Mouse (Mus musculus) lung, embryonic 14.5 days (tissue): ENCODE measurements around the gene Cacna1i. TPM values are rescaled to one million over a fixed set of nuclear protein-coding genes. Genes with fewer than 3 reads are reported as not detected.

Source experiments
- ATAC-seq: fragments of 200-750 bp; cut with Nextera tagmentation; 2 replicates; pipeline ENCODE4 v1.8.0; 2017; ENCODE audit warnings: mild to moderate bottlenecking, moderate TSS enrichment, moderate library complexity; ENCODE audit not compliant: insufficient read depth
- DNase-seq: peaks from one replicate; pipeline ENCODE4 v3.0.0-alpha.2; 2015
- H3K27ac ChIP-seq: fragments of 300-500 bp; sonication (generic); 2 replicates; pipeline ENCODE4 v1.5.1; 2014; ENCODE audit warnings: low read depth, mild to moderate bottlenecking, moderate library complexity
- H3K27me3 ChIP-seq: fragments of 300-500 bp; sonication (generic); 2 replicates; pipeline ENCODE4 v1.6.1; 2014; ENCODE audit warnings: low read length, control low read depth; ENCODE audit not compliant: insufficient read depth
- H3K36me3 ChIP-seq: fragments of 300-500 bp; sonication (generic); 2 replicates; pipeline ENCODE4 v1.6.1; 2014; ENCODE audit warnings: control low read depth; ENCODE audit not compliant: insufficient read depth
- H3K4me1 ChIP-seq: fragments of 300-500 bp; sonication (generic); 2 replicates; pipeline ENCODE4 v1.6.1; 2014; ENCODE audit warnings: antibody characterized with exemption, control low read depth; ENCODE audit not compliant: insufficient read depth
- H3K4me2 ChIP-seq: fragments of 300-500 bp; sonication (generic); 2 replicates; pipeline ENCODE4 v1.6.1; 2014; ENCODE audit warnings: mild to moderate bottlenecking
- H3K4me3 ChIP-seq: fragments of 300-500 bp; sonication (generic); 2 replicates; pipeline ENCODE4 v1.5.1; 2014; ENCODE audit warnings: low read depth, low read length
- H3K9ac ChIP-seq: fragments of 300-500 bp; sonication (generic); 2 replicates; pipeline ENCODE4 v1.6.1; 2014
- H3K9me3 ChIP-seq: fragments of 300-500 bp; sonication (generic); 2 replicates; pipeline ENCODE4 v1.6.1; 2016; ENCODE audit warnings: low read depth, low read length, control low read depth
- CTCF ChIP-seq: IDR thresholded peaks from 2 replicates; pipeline ENCODE4 v1.5.1; 2016; ENCODE audit warnings: antibody characterized with exemption, low read depth
- WGBS: fragments of 180-500 bp; shearing (Covaris S2); extraction: QIAGEN DNeasy Blood & Tissue Kit; methylation state at CpG from one replicate; pipeline ENCODE4 v1.1.7; 2014; 5-methylcytosine and 5-hydroxymethylcytosine counted together
- polyA plus RNA-seq: library from polyadenylated mRNA; unstranded; fragments of >200 nt; fragmentation: Nextera tagmentation; extraction: Ambion mirVana; gene quantifications from 2 replicates; pipeline ENCODE4 v1.2.1, GENCODE M21; 2014

The Cacna1i gene
- polyA plus RNA-seq, 1 experiment from 2014 or later = not detected

- no peak for ATAC-seq
Observed at GRCm38 (mm10) chr15:80343731-80344130, 56.7 kb downstream of the Cacna1i start.

GRCm38 (mm10) chr15:80346510-80346909 is 59.5 kb downstream of the Cacna1i start:
- no peaks in the 10 kb centered on the region for H3K27me3 ChIP-seq
- H3K36me3 ChIP-seq = no peaks in the 10 kb centered on the region
- no peak overlapping the region for H3K9ac ChIP-seq
- H3K27ac ChIP-seq = no peak overlapping the region
- no peak for DNase-seq
- no peak for ATAC-seq
- TF ChIP-seq CTCF = no peak
- no peaks in the 10 kb centered on the region for H3K9me3 ChIP-seq
- no peak overlapping the region for H3K4me3 ChIP-seq
- no peaks in the 10 kb centered on the region for H3K4me1 ChIP-seq
- whole genome bisulfite sequencing = 75% methylated on average over 7 of the region's 7 CpGs
- no peak overlapping the region for H3K4me2 ChIP-seq

More at GRCm38 (mm10) chr15:80343731-80344130, 56.7 kb downstream of the Cacna1i start:
- H3K4me2 ChIP-seq = no peak overlapping the region
- H3K27ac ChIP-seq = no peak overlapping the region
- no peak overlapping the region for H3K9ac ChIP-seq
- no peaks in the 10 kb centered on the region for H3K4me1 ChIP-seq
- 91% methylated on average over 5 of the region's 5 CpGs for WGBS
- H3K9me3 ChIP-seq = no peaks in the 10 kb centered on the region
- no peaks in the 10 kb centered on the region for H3K36me3 ChIP-seq
- TF ChIP-seq CTCF = no peak
- H3K27me3 ChIP-seq = no peaks in the 10 kb centered on the region
- no peak for DNase-seq
- H3K4me3 ChIP-seq = no peak overlapping the region

- Histone ChIP-seq H3K36me3 (no peaks in the 10 kb centered on the region), H3K27me3 (no peaks in the 10 kb centered on the region), H3K9ac (no peak overlapping the region), H3K27ac (no peak overlapping the region), H3K4me1 (no peaks in the 10 kb centered on the region), H3K4me3 (no peak overlapping the region), H3K9me3 (no peaks in the 10 kb centered on the region), H3K4me2 (no peak overlapping the region)
- ATAC-seq (no peak), DNase-seq (no peak)
- no peak for TF ChIP-seq CTCF
- WGBS = 71% methylated on average over 5 of the region's 5 CpGs
Observed at GRCm38 (mm10) chr15:80350431-80350830, 63.4 kb downstream of the Cacna1i start.

GRCm38 (mm10) chr15:80358798-80359197 is 71.8 kb downstream of the Cacna1i start:
- no peak for ATAC-seq

GRCm38 (mm10) chr15:80361780-80362508 is 74.9 kb downstream of the Cacna1i start:
- WGBS = 83% methylated on average over 15 of the region's 15 CpGs
- Histone ChIP-seq H3K36me3 (no peaks in the 10 kb centered on the region), H3K9ac (no peak overlapping the region), H3K27me3 (no peaks in the 10 kb centered on the region), H3K4me1 (0 out of 2 replicates have a peak, but pooled peaks cover 2% of the 10 kb centered on the region), H3K27ac (no peak overlapping the region), H3K9me3 (no peaks in the 10 kb centered on the region), H3K4me2 (no peak overlapping the region), H3K4me3 (no peak overlapping the region)
- ATAC-seq (no peak), DNase-seq (no peak)
- no peak for TF ChIP-seq CTCF

More at GRCm38 (mm10) chr15:80358798-80359197, 71.8 kb downstream of the Cacna1i start:
- 85% methylated on average over 19 of the region's 19 CpGs for WGBS
- H3K27me3 ChIP-seq = no peaks in the 10 kb centered on the region
- no peaks in the 10 kb centered on the region for H3K4me1 ChIP-seq
- no peak for DNase-seq
- H3K27ac ChIP-seq = no peak overlapping the region
- no peak overlapping the region for H3K4me3 ChIP-seq
- H3K36me3 ChIP-seq = no peaks in the 10 kb centered on the region
- TF ChIP-seq CTCF = no peak
- no peak overlapping the region for H3K9ac ChIP-seq
- H3K9me3 ChIP-seq = no peaks in the 10 kb centered on the region
- no peak overlapping the region for H3K4me2 ChIP-seq

- Histone ChIP-seq H3K36me3 (no peaks in the 10 kb centered on the region), H3K27me3 (no peaks in the 10 kb centered on the region), H3K4me1 (0 out of 2 replicates have a peak, but pooled peaks cover 4% of the 10 kb centered on the region), H3K27ac (no peak overlapping the region), H3K9me3 (no peaks in the 10 kb centered on the region), H3K4me3 (no peak overlapping the region), H3K4me2 (no peak overlapping the region), H3K9ac (no peak overlapping the region)
- DNase-seq = no peak
- 77% methylated on average over 8 of the region's 8 CpGs for WGBS
- no peak for ATAC-seq
- no peak for TF ChIP-seq CTCF
Observed at GRCm38 (mm10) chr15:80362509-80363172, 75.6 kb downstream of the Cacna1i start.
